Mouse (Mus musculus): ENCODE results near the gene Kantr. TPM values are rescaled to one million over a fixed set of nuclear protein-coding genes. Genes with fewer than 3 reads are reported as not detected.

Kantr gene
- polyA plus RNA-seq (2017; shearing (Covaris generic)) = 31.3 TPM

DNA sequence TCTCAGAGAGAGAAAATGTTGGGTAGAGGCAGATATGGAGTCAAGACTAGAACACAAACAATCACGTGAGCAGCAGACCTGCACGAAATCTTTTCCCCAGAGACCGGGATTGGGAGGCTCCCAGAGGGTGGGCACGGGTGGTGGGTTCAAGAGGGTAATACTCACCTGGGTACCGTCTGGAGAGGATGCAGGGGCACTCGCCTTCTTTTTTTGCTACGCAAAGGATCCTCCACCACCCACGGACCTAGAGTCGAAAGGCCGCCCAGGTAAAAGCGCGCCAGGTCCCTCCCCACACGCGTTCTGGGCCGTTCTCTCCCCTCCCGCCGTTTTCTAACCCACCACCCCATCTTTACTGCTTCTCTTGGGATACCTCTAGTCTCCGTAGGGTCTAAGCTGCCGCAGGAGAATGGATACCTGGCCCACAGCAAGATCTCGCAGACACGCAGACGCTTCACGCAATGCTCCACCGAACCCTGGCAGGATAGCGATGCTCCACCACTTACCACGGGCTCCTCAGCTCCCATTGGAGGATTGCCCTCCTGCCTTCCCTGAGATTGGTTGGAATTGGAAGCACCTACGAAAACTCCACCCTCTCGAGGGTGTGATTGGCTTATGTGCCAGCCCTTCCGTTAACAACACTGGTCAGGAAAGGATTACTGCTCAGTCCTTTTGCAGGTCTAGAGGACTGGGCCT, at the start of gene Kantr:
Kantr (minus strand) TSS at position 500 of the 693 bp plus-strand sequence.

DNA sequence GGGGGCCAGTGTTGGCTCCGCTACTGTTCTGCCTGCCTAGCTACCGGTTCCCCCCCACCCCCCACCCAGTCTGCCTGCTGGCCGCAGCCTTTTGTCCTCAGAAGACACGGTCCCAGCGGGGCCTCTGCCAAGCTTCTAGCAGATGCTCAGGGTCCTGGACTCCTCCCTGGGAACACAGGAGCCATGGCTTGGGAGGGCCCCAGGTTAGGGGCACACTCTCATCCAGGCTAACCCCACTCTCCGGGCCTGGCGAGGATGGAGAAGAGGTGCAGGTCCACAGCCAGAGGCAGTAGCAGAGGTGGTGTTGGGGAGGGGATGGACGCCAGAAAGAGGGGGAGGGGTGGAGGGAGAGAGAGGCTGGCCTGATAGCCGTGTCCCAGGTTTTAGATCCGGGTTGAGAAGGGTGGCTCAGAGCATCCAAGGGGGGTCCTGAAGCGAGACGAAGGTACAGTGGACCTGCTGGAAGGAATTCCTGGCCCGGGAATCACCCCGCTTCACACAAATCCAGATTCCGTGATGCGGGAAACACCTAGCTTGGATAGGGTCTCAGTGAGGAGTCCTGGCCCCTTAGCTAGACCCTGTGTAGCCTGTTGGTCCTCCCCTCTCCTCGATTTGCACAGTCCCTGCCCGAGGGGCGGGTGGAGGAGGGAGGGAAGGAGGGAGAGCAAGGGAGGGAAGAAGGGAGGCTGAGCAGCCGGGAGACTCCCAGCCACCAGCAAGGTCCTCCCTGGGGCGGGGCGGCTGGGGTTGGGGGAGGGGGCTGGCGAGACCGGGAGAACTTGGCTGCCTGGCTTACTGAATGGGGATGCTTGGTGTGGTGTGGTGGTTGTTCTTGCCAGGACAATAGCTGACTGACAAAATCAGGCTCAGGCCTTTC, 41.3 kb upstream of the Kantr start, which contains the start of gene Gpr173:
Gpr173 (minus strand) TSS at position 308 of the 877 bp plus-strand sequence.

DNA sequence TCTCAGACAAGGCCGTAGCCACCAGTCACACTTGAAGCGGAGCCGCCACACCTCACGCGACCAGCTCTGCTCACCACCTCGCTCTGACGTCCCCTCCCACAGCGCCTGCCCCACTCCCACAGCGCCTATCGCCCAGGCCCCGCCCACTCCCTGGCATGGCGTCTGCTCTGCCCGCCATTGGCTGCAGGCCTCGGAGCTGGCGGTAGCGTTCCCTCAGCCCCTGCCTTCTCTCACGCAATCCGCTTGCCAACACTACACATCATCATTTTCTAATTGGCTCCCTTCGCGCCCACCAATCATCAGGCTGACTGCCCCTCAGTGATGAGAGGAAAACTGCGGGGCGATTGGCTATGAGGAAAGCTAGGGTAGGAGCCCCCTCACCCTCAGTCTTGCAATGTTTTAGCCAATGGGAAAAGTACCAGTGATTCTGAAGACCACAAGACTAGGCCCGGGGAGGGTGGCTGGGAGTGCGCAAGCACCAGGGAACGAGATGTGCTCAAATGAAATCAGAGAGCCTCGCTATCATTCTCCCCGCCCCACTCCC, 15.1 kb upstream of the Kantr start, which contains the start of gene Tspyl2:
Tspyl2 (minus strand) TSS at position 68 of the 544 bp plus-strand sequence.

Other genes starting within 250 kb of the Kantr start
- gene Iqsec2, start 183.2 kb downstream of the Kantr start, polyA plus RNA-seq (2017; shearing (Covaris generic)) = not detected
- gene Kdm5c, start 94.5 kb downstream of the Kantr start, polyA plus RNA-seq (2017; shearing (Covaris generic)) = 52.8 TPM
- 29.3 TPM for gene Tspyl2, start 14.9 kb upstream of the Kantr start, polyA plus RNA-seq (2017; shearing (Covaris generic))
- not detected for gene Gpr173, start 41.2 kb upstream of the Kantr start, polyA plus RNA-seq (2017; shearing (Covaris generic))
- not detected for gene Cldn34a, start 235.8 kb upstream of the Kantr start, polyA plus RNA-seq (2017; shearing (Covaris generic))

Measured in CD4-positive, CD25-positive, alpha-beta regulatory T cell, adult 9 weeks (primary cell).